ENCODE assay signal across 12 mouse cellular contexts in the genomic region with DNA sequence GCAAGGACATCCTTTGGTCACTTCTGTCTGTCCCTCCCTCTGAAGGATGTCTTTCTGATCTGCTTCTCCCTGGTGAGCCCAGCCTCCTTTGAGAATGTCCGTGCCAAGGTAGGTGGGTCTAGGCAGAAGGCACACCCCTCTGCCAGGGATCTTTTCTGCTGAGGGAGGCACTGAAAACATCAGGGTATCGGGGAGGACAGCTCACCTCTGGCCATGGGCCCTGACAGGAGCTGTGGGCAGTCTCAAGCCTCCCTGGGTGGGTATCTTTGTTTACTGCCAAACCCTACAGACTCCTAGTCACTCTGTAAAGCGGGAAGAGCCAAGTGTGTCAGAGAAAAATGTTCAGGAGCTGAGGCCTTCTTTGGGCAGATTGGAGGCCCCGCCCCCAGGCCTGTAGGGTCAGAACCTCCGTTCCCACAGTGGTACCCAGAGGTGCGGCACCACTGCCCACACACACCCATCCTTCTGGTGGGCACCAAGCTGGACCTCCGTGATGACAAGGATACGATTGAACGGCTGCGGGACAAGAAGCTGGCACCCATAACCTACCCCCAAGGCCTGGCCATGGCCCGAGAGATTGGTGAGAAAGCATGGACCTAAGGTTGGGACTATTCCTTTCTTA. TPM values are rescaled to one million over a fixed set of nuclear protein-coding genes. Genes with fewer than 3 reads are reported as not detected.
DNase-seq lines count a peak whose midpoint lies in the region; ATAC-seq lines count a peak whose summit lies in the region.
"Had no signal": no experiment of that assay in that cellular context is flagged by ENCODE, and none has a peak within 500 bp of the region (broad histone marks: within the 10 kb centered on the region; RNA-seq: fewer than 3 reads in every experiment).

No protein-coding gene starts in this region.

- H3K27me3 ChIP-seq in midbrain, embryonic 13.5 days, result peaks cover 23% of the 10 kb centered on the region
- H3K27me3 ChIP-seq in midbrain, embryonic 10.5 days (ENCODE audit: low read depth, poor library complexity, severe bottlenecking), result peaks cover 57% of the 10 kb centered on the region
- H3K27me3 ChIP-seq in forebrain, embryonic 15.5 days, result no peaks in the 10 kb centered on the region
- peaks cover 12% of the 10 kb centered on the region for H3K27me3 ChIP-seq in neural tube, embryonic 13.5 days

- WGBS in midbrain, embryonic 13.5 days, result 88% methylated on average over 11 of the region's 11 CpGs
- 92% methylated on average over 11 of the region's 11 CpGs for WGBS in midbrain, embryonic 10.5 days
- WGBS in forebrain, embryonic 15.5 days, result 86% methylated on average over 11 of the region's 11 CpGs
- 88% methylated on average over 11 of the region's 11 CpGs for WGBS in neural tube, embryonic 13.5 days

- peaks cover 30% of the 10 kb centered on the region for H3K4me1 ChIP-seq in midbrain, embryonic 13.5 days (replicated peaks)
- H3K4me1 ChIP-seq in midbrain, embryonic 10.5 days, result peaks cover 44% of the 10 kb centered on the region
- H3K4me1 ChIP-seq in forebrain, embryonic 15.5 days, result peaks cover 28% of the 10 kb centered on the region
- H3K4me1 ChIP-seq in neural tube, embryonic 13.5 days (replicated peaks), result peaks cover 33% of the 10 kb centered on the region

- no peak overlapping the region; the same call in 1 of the 2 replicates for H3K4me3 ChIP-seq in midbrain, embryonic 13.5 days (replicated peaks)
- H3K4me3 ChIP-seq in midbrain, embryonic 10.5 days, result no peak overlapping the region
- H3K4me3 ChIP-seq in forebrain, embryonic 15.5 days, result peak overlapping the region; percentile 52; the same call in 1 of the 2 replicates
- peak overlapping the region; percentile 66 for H3K4me3 ChIP-seq in neural tube, embryonic 13.5 days

- ATAC-seq in midbrain, embryonic 13.5 days, result no peak
- ATAC-seq in forebrain, embryonic 15.5 days (replicated peaks), result no peak
- no peak for ATAC-seq in neural tube, embryonic 13.5 days (ENCODE audit: low read depth)
- ATAC-seq in granulocyte monocyte progenitor cell, adult 5-6 weeks (replicated peaks; ENCODE audit: poor library complexity, severe bottlenecking), result no peak

- no peak overlapping the region for H3K27ac ChIP-seq in midbrain, embryonic 13.5 days
- H3K27ac ChIP-seq in midbrain, embryonic 10.5 days (replicated peaks), result no peak overlapping the region
- no peak overlapping the region for H3K27ac ChIP-seq in forebrain, embryonic 15.5 days (replicated peaks)
- H3K27ac ChIP-seq in neural tube, embryonic 13.5 days (replicated peaks), result no peak overlapping the region
- H3K27ac ChIP-seq: liver, embryonic 14.5 days had no signal

- no peak overlapping the region; the same call in 1 of the 2 replicates for H3K9ac ChIP-seq in midbrain, embryonic 13.5 days (replicated peaks)
- no peak overlapping the region for H3K9ac ChIP-seq in forebrain, embryonic 15.5 days (replicated peaks)
- peak overlapping the region; percentile 93 for H3K9ac ChIP-seq in neural tube, embryonic 13.5 days
- H3K9ac ChIP-seq: liver, embryonic 14.5 days had no signal

- DNase-seq in midbrain, embryonic 10.5 days (ENCODE audit: low spot score), result no peak
- peak; percentile 69 for DNase-seq in kidney, postnatal 14 days
- no peak for DNase-seq in thymus, postnatal 14 days
- DNase-seq in embryo, embryonic 11 days, result no peak
- DNase-seq: adrenal gland, postnatal 36 days; cerebellum, adult 9-10 months had no signal

- peaks cover 19% of the 10 kb centered on the region for H3K36me3 ChIP-seq in midbrain, embryonic 13.5 days
- peaks cover 23% of the 10 kb centered on the region for H3K36me3 ChIP-seq in midbrain, embryonic 10.5 days
- H3K36me3 ChIP-seq in forebrain, embryonic 15.5 days, result peaks cover 15% of the 10 kb centered on the region
- peaks cover 33% of the 10 kb centered on the region for H3K36me3 ChIP-seq in neural tube, embryonic 13.5 days

- H3K9me3 ChIP-seq in midbrain, embryonic 13.5 days, result no peaks in the 10 kb centered on the region
- H3K9me3 ChIP-seq in midbrain, embryonic 10.5 days (replicated peaks), result no peaks in the 10 kb centered on the region
- no peaks in the 10 kb centered on the region for H3K9me3 ChIP-seq in forebrain, embryonic 15.5 days
- no peaks in the 10 kb centered on the region for H3K9me3 ChIP-seq in neural tube, embryonic 13.5 days

- peak overlapping the region; percentile 98 for H3K4me2 ChIP-seq in midbrain, embryonic 13.5 days (replicated peaks)
- H3K4me2 ChIP-seq in forebrain, embryonic 15.5 days (replicated peaks), result peak overlapping the region; percentile 96; the same call in 1 of the 2 replicates
- H3K4me2 ChIP-seq in neural tube, embryonic 13.5 days, result peak overlapping the region; percentile 96

RNA-seq across cellular contexts. Expression of gene Rac3, which starts 1.6 kb away (rescaled TPM):
- 206 and 218 TPM in 2 replicates for polyA plus RNA-seq in midbrain, embryonic 13.5 days (2015; fragmentation: Nextera tagmentation; extraction: Ambion mirVana)
- polyA plus RNA-seq in midbrain, embryonic 10.5 days (2016; fragmentation: Nextera tagmentation; extraction: Ambion mirVana), result 32.4 and 41.9 TPM in 2 replicates
- 245 and 251 TPM in 2 replicates for polyA plus RNA-seq in forebrain, embryonic 15.5 days (2015; fragmentation: Nextera tagmentation; extraction: Ambion mirVana)
- 235 and 267 TPM in 2 replicates for polyA plus RNA-seq in neural tube, embryonic 13.5 days (2015; fragmentation: Nextera tagmentation; extraction: Ambion mirVana)
- 2.1 and 5.1 TPM in 2 replicates for total RNA-seq in granulocyte monocyte progenitor cell, adult 5-6 weeks (2014; fragmentation: Nextera tagmentation)
- 1.1 TPM in 2 replicates for total RNA-seq in granulocyte monocyte progenitor cell, adult 5-6 weeks (2017)

RNA-seq across cellular contexts. Expression of gene Dcxr, which starts 4.2 kb away (rescaled TPM):
- polyA plus RNA-seq in midbrain, embryonic 13.5 days (2015; fragmentation: Nextera tagmentation; extraction: Ambion mirVana), result 6.5 and 7.3 TPM in 2 replicates
- 13.0 and 13.7 TPM in 2 replicates for polyA plus RNA-seq in midbrain, embryonic 10.5 days (2016; fragmentation: Nextera tagmentation; extraction: Ambion mirVana)
- 9.0 and 9.3 TPM in 2 replicates for polyA plus RNA-seq in forebrain, embryonic 15.5 days (2015; fragmentation: Nextera tagmentation; extraction: Ambion mirVana)
- 10.6 and 13.0 TPM in 2 replicates for polyA plus RNA-seq in neural tube, embryonic 13.5 days (2015; fragmentation: Nextera tagmentation; extraction: Ambion mirVana)
- total RNA-seq in granulocyte monocyte progenitor cell, adult 5-6 weeks (2014; fragmentation: Nextera tagmentation), result 15.9 and 24.1 TPM in 2 replicates
- total RNA-seq in granulocyte monocyte progenitor cell, adult 5-6 weeks (2017), result 14.5 and 18.6 TPM in 2 replicates

RNA-seq across cellular contexts. Expression of gene Cbr2, which starts 9.0 kb away (rescaled TPM):
- 0.32 and 0.38 TPM in 2 replicates for polyA plus RNA-seq in midbrain, embryonic 13.5 days (2015; fragmentation: Nextera tagmentation; extraction: Ambion mirVana)
- 0.59 and 1.3 TPM in 2 replicates for polyA plus RNA-seq in midbrain, embryonic 10.5 days (2016; fragmentation: Nextera tagmentation; extraction: Ambion mirVana)
- polyA plus RNA-seq in forebrain, embryonic 15.5 days (2015; fragmentation: Nextera tagmentation; extraction: Ambion mirVana), result 0.64 and 0.69 TPM in 2 replicates
- 0.99 and 1.2 TPM in 2 replicates for polyA plus RNA-seq in neural tube, embryonic 13.5 days (2015; fragmentation: Nextera tagmentation; extraction: Ambion mirVana)
- not detected in 2 replicates for total RNA-seq in granulocyte monocyte progenitor cell, adult 5-6 weeks (2014; fragmentation: Nextera tagmentation)
- total RNA-seq in granulocyte monocyte progenitor cell, adult 5-6 weeks (2017), result not detected in 2 replicates
- total RNA-seq: MEL had no signal

RNA-seq across cellular contexts. Expression of gene Lrrc45, which starts 9.1 kb away (rescaled TPM):
- polyA plus RNA-seq in midbrain, embryonic 13.5 days (2015; fragmentation: Nextera tagmentation; extraction: Ambion mirVana), result 60.6 and 71.8 TPM in 2 replicates
- 57.0 and 57.7 TPM in 2 replicates for polyA plus RNA-seq in midbrain, embryonic 10.5 days (2016; fragmentation: Nextera tagmentation; extraction: Ambion mirVana)
- 94.1 and 94.8 TPM in 2 replicates for polyA plus RNA-seq in forebrain, embryonic 15.5 days (2015; fragmentation: Nextera tagmentation; extraction: Ambion mirVana)
- 64.4 and 66.0 TPM in 2 replicates for polyA plus RNA-seq in neural tube, embryonic 13.5 days (2015; fragmentation: Nextera tagmentation; extraction: Ambion mirVana)
- total RNA-seq in granulocyte monocyte progenitor cell, adult 5-6 weeks (2014; fragmentation: Nextera tagmentation), result 16.7 and 35.0 TPM in 2 replicates
- 30.6 and 46.2 TPM in 2 replicates for total RNA-seq in granulocyte monocyte progenitor cell, adult 5-6 weeks (2017)

RNA-seq across cellular contexts. Expression of gene Cenpx, which starts 9.3 kb away (rescaled TPM):
- 99.9 and 112 TPM in 2 replicates for polyA plus RNA-seq in midbrain, embryonic 13.5 days (2015; fragmentation: Nextera tagmentation; extraction: Ambion mirVana)
- 132 and 133 TPM in 2 replicates for polyA plus RNA-seq in midbrain, embryonic 10.5 days (2016; fragmentation: Nextera tagmentation; extraction: Ambion mirVana)
- polyA plus RNA-seq in forebrain, embryonic 15.5 days (2015; fragmentation: Nextera tagmentation; extraction: Ambion mirVana), result 97.9 and 103 TPM in 2 replicates
- polyA plus RNA-seq in neural tube, embryonic 13.5 days (2015; fragmentation: Nextera tagmentation; extraction: Ambion mirVana), result 91.2 and 101 TPM in 2 replicates
- total RNA-seq in granulocyte monocyte progenitor cell, adult 5-6 weeks (2014; fragmentation: Nextera tagmentation), result 99.2 and 129 TPM in 2 replicates
- total RNA-seq in granulocyte monocyte progenitor cell, adult 5-6 weeks (2017), result 110 and 151 TPM in 2 replicates

Comparison
In these comparisons a context has a peak if more than half of its experiments do, and no peak if none do; other contexts are left out.
1. H3K4me3 ChIP-seq: peak in forebrain, embryonic 15.5 days (single experiment) and neural tube, embryonic 13.5 days (single experiment); none in midbrain, embryonic 13.5 days (single experiment) and midbrain, embryonic 10.5 days (single experiment).
2. Peak in every context shown above with its lines, with median percentiles within 50 percentile points of each other: H3K4me2 ChIP-seq.